Mouse (Mus musculus) heart, adult 2 months (tissue): Measurements from ENCODE around the gene Supt4a.

Source experiments
- CTCF ChIP-seq: fragments of 200-600 bp; IDR thresholded peaks from 2 replicates; pipeline ENCODE4 v1.8.1; 2022; ENCODE audit warnings: antibody characterized with exemption, mild to moderate bottlenecking, moderate library complexity
- POLR2A ChIP-seq: fragments of 200-500 bp; IDR thresholded peaks from 2 replicates; pipeline ENCODE4 v1.6.1; 2011; ENCODE audit warnings: mild to moderate bottlenecking, low read depth, low read length, control low read depth; ENCODE audit not compliant: insufficient read depth

DNA sequence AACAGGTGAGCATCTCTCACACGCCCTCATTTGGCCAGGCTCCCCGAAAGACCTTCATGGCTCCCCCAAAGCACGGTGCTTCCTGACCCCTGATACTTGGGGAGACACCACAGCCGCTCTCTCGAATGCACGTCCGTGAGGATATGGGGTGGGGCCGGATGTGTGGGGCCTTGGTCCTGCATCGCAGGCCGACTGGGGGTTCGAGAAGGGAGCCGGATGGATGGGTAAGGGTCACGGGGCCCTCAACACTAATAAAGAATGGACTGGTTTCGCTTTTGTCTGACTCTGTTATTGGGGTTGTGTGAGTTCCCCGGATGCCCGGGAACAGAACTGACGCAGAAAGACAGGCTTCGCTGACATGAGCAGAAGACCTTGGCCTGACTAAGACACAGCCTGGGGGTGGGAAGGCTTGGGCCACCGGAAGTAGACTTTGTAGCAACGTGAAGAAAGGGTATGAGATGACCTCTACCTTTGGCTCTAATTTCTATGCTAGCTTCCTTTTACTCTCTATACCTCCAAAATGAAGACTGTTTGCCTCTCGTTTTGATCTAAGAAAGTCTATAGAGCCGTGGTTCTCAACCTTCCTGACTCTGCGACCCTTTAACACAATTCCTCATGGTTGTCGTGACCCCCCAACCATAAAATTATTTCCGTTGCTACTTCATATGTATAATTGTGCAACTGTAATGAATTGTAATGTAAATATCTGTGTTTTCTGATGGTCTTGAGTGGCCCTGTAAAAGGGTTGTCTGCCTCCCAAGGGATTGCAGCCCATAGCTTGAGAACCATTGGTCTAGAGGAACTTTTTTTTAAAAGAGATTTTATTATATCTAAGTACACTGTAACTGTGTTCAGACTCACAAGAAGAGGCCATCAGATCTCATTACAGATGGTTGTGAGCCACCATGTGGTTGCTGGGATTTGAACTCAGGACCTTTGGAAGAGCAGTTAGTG lies 19.9 kb downstream of the Supt4a start:
- TF ChIP-seq POLR2A (no peak), CTCF (no peak)
